Mouse (Mus musculus) brain, adult 10 weeks (tissue): ENCODE data around the gene Faap20. TPM values are rescaled to one million over a fixed set of nuclear protein-coding genes. Genes with fewer than 3 reads are reported as not detected.

Experiments used
- polyA plus RNA-seq: library from polyadenylated mRNA; stranded (reverse); fragments of 350-450 nt; fragmentation: Illumina TruSeq; extraction: RNeasy Lipid Tissue Mini Kit (QIAGEN cat#74804); gene quantifications from one replicate; pipeline ENCODE4 v1.2.3, GENCODE M21; 2015; ENCODE audit warnings: low read depth, low replicate concordance

Gene Faap20
- 32.4 TPM for polyA plus RNA-seq

GRCm38 (mm10) chr4:155249648-155250351 lies at the start of gene Faap20:
Faap20 (plus strand) TSS chr4:155249802.

GRCm38 (mm10) chr4:155222552-155222840 lies 27.1 kb upstream of the Faap20 start, which contains the start of gene Ski:
Ski (minus strand) TSS chr4:155222592.

Other genes with a start within 250 kb of the Faap20 start
- 45.2 TPM for gene Plch2, start 193.0 kb upstream of the Faap20 start, polyA plus RNA-seq
- 14.3 TPM for gene Pex10, start 182.8 kb upstream of the Faap20 start, polyA plus RNA-seq
- gene Rer1, start 163.4 kb upstream of the Faap20 start, polyA plus RNA-seq, result 117 TPM
- 8.5 TPM for gene Morn1, start 163.2 kb upstream of the Faap20 start, polyA plus RNA-seq
- gene Ski, start 27.2 kb upstream of the Faap20 start, polyA plus RNA-seq, result 55.0 TPM
- gene Prkcz, start 111.6 kb downstream of the Faap20 start, polyA plus RNA-seq, result 225 TPM
- gene Gabrd, start 148.3 kb downstream of the Faap20 start, polyA plus RNA-seq, result 96.0 TPM
- gene Cfap74, start 159.4 kb downstream of the Faap20 start, polyA plus RNA-seq, result 15.4 TPM
- gene Tmem52, start 219.3 kb downstream of the Faap20 start, polyA plus RNA-seq, result 1.1 TPM
- gene Gnb1, start 241.6 kb downstream of the Faap20 start, polyA plus RNA-seq, result 592 TPM